ENCODE assay signal across 7 mouse cellular contexts in genomic region chr2:60881571-60882041, GRCm38 (mm10).
DNase-seq lines count a peak whose midpoint lies in the region; ATAC-seq lines count a peak whose summit lies in the region.

No protein-coding gene starts in this region.

- no peak for DNase-seq in lung, postnatal 36 days
- DNase-seq in embryo, embryonic 10.5 days (ENCODE audit: low spot score), result peak; percentile 66
- no peak for DNase-seq in midbrain, embryonic 14.5 days
- DNase-seq in left cerebral cortex, adult 18-20 months (ENCODE audit: low spot score in 2 of 2), result no peak
- DNase-seq in B cell, adult 2 months, result no peak

- peak overlapping the region; percentile 98 for H3K27ac ChIP-seq in lung, embryonic 15.5 days
- peak overlapping the region; percentile 88 for H3K27ac ChIP-seq in hindbrain, embryonic 12.5 days
- H3K27ac ChIP-seq in midbrain, embryonic 14.5 days (replicated peaks; ENCODE audit: low read depth, low read length), result peak overlapping the region; percentile 74

- no peak; the same call in 1 of the 2 replicates for ATAC-seq in lung, embryonic 15.5 days (ENCODE audit: borderline replicate concordance, extremely low read depth, low FRiP score, low TSS enrichment)
- ATAC-seq in hindbrain, embryonic 12.5 days (ENCODE audit: low FRiP score), result no peak
- ATAC-seq in midbrain, embryonic 14.5 days (ENCODE audit: low FRiP score, low TSS enrichment), result no peak; the same call in 1 of the 2 replicates

- peak overlapping the region; percentile 98 for H3K9ac ChIP-seq in lung, embryonic 15.5 days
- H3K9ac ChIP-seq in hindbrain, embryonic 12.5 days, result peak overlapping the region; percentile 89
- H3K9ac ChIP-seq in midbrain, embryonic 14.5 days (replicated peaks; ENCODE audit: low read length), result peak overlapping the region; percentile 77

- H3K9me3 ChIP-seq in lung, embryonic 15.5 days, result no peaks in the 10 kb centered on the region
- no peaks in the 10 kb centered on the region for H3K9me3 ChIP-seq in hindbrain, embryonic 12.5 days (replicated peaks)
- no peaks in the 10 kb centered on the region for H3K9me3 ChIP-seq in midbrain, embryonic 14.5 days (ENCODE audit: control insufficient read depth, low read length)

- H3K4me1 ChIP-seq in lung, embryonic 15.5 days, result peaks cover 65% of the 10 kb centered on the region
- H3K4me1 ChIP-seq in hindbrain, embryonic 12.5 days, result peaks cover 26% of the 10 kb centered on the region
- H3K4me1 ChIP-seq in midbrain, embryonic 14.5 days (ENCODE audit: control insufficient read depth, insufficient read depth, low read length), result peaks cover 7% of the 10 kb centered on the region; the same call in 1 of the 2 replicates

- 3% methylated on average over 26 of the region's 27 CpGs for WGBS in lung, embryonic 15.5 days
- 1% methylated on average over 19 of the region's 27 CpGs for WGBS in hindbrain, embryonic 12.5 days
- WGBS in midbrain, embryonic 14.5 days, result 1% methylated on average over 27 of the region's 27 CpGs

- no peaks in the 10 kb centered on the region for H3K36me3 ChIP-seq in lung, embryonic 15.5 days
- no peaks in the 10 kb centered on the region for H3K36me3 ChIP-seq in hindbrain, embryonic 12.5 days
- H3K36me3 ChIP-seq in midbrain, embryonic 14.5 days (ENCODE audit: control insufficient read depth, insufficient read depth, low read length), result no peaks in the 10 kb centered on the region

- H3K4me3 ChIP-seq in lung, embryonic 15.5 days, result peak overlapping the region; percentile 99
- peak overlapping the region; percentile 92 for H3K4me3 ChIP-seq in hindbrain, embryonic 12.5 days
- peak overlapping the region; percentile 82 for H3K4me3 ChIP-seq in midbrain, embryonic 14.5 days (replicated peaks; ENCODE audit: low read depth, low read length)

- H3K27me3 ChIP-seq in lung, embryonic 15.5 days, result no peaks in the 10 kb centered on the region
- H3K27me3 ChIP-seq in hindbrain, embryonic 12.5 days, result no peaks in the 10 kb centered on the region
- H3K27me3 ChIP-seq in midbrain, embryonic 14.5 days (ENCODE audit: control insufficient read depth, insufficient read depth, low read length), result peaks cover 30% of the 10 kb centered on the region; the same call in 1 of the 2 replicates

- peak overlapping the region; percentile 90 for H3K4me2 ChIP-seq in lung, embryonic 15.5 days
- peak overlapping the region; percentile 87 for H3K4me2 ChIP-seq in hindbrain, embryonic 12.5 days (replicated peaks)
- peak overlapping the region; percentile 91 for H3K4me2 ChIP-seq in midbrain, embryonic 14.5 days (ENCODE audit: low read length)
